Mouse (Mus musculus) hindbrain, embryonic 12.5 days (tissue): ENCODE data around the gene Pmvk. TPM values are rescaled to one million over a fixed set of nuclear protein-coding genes. Genes with fewer than 3 reads are reported as not detected.
"Not testable (repeated sequence)": the region's sequence is repeated elsewhere in the genome, so short reads cannot be mapped to it uniquely, and the experiment has no call there.

Experiments used
- ATAC-seq: fragments of 200-750 bp; cut with Nextera tagmentation; 2 replicates; pipeline ENCODE4 v1.8.0; 2017; ENCODE audit warnings: moderate TSS enrichment; ENCODE audit not compliant: low FRiP score
- H3K27ac ChIP-seq: fragments of 300-500 bp; sonication (generic); 2 replicates; pipeline ENCODE4 v1.5.1; 2016; ENCODE audit warnings: mild to moderate bottlenecking
- H3K27me3 ChIP-seq: fragments of 300-500 bp; sonication (generic); 2 replicates; pipeline ENCODE4 v1.6.1; 2016; ENCODE audit warnings: mild to moderate bottlenecking
- H3K36me3 ChIP-seq: fragments of 300-500 bp; sonication (generic); 2 replicates; pipeline ENCODE4 v1.6.1; 2016; ENCODE audit warnings: mild to moderate bottlenecking
- H3K4me1 ChIP-seq: fragments of 300-500 bp; sonication (generic); 2 replicates; pipeline ENCODE4 v1.6.1; 2016
- H3K4me2 ChIP-seq: fragments of 300-500 bp; sonication (generic); replicated peaks from 2 replicates; pipeline ENCODE4 v1.6.1; 2016; ENCODE audit warnings: mild to moderate bottlenecking
- H3K4me3 ChIP-seq: fragments of 300-500 bp; sonication (generic); 2 replicates; pipeline ENCODE4 v1.5.1; 2016; ENCODE audit warnings: mild to moderate bottlenecking
- H3K9ac ChIP-seq: fragments of 300-500 bp; sonication (generic); 2 replicates; pipeline ENCODE4 v1.6.1; 2016; ENCODE audit warnings: mild to moderate bottlenecking, moderate library complexity
- H3K9me3 ChIP-seq: fragments of 300-500 bp; sonication (generic); replicated peaks from 2 replicates; pipeline ENCODE4 v1.6.1; 2016; ENCODE audit warnings: mild to moderate bottlenecking
- WGBS: fragments of 180-500 bp; shearing (Covaris S2); methylation state at CpG from one replicate; pipeline ENCODE4 v1.1.7; 2016; 5-methylcytosine and 5-hydroxymethylcytosine counted together
- polyA plus RNA-seq: library from polyadenylated mRNA; unstranded; fragments of >200 nt; fragmentation: Nextera tagmentation; extraction: Ambion mirVana; gene quantifications from 2 replicates; pipeline ENCODE4 v1.2.1, GENCODE M21; 2016

Gene Pmvk
- polyA plus RNA-seq, 1 experiment from 2014 or later, result 74.5 TPM

GRCm38 (mm10) chr3:89419981-89420380, 34.4 kb upstream of the Pmvk start:
- peaks cover 19% of the 10 kb centered on the region for H3K36me3 ChIP-seq
- H3K4me2 ChIP-seq, result peak overlapping the region; percentile 85
- H3K27me3 ChIP-seq, result no peaks in the 10 kb centered on the region
- H3K9me3 ChIP-seq, result no peaks in the 10 kb centered on the region
- H3K9ac ChIP-seq, result peak overlapping the region; percentile 72
- ATAC-seq, result no peak
- H3K27ac ChIP-seq, result peak overlapping the region; percentile 91
- WGBS, result 33% methylated on average over 3 of the region's 3 CpGs
- H3K4me3 ChIP-seq, result peak overlapping the region; percentile 59
- H3K4me1 ChIP-seq, result peaks cover 46% of the 10 kb centered on the region

GRCm38 (mm10) chr3:89420421-89420820, 33.9 kb upstream of the Pmvk start:
- Histone ChIP-seq H3K36me3 (peaks cover 21% of the 10 kb centered on the region), H3K4me1 (peaks cover 46% of the 10 kb centered on the region), H3K9me3 (no peaks in the 10 kb centered on the region), H3K4me3 (no peak overlapping the region), H3K27me3 (no peaks in the 10 kb centered on the region), H3K27ac (peak overlapping the region; percentile 67; the same call in 1 of the 2 replicates), H3K9ac (no peak overlapping the region), H3K4me2 (peak overlapping the region; percentile 65)
- WGBS, result 72% methylated on average over 2 of the region's 2 CpGs
- no peak for ATAC-seq

DNA sequence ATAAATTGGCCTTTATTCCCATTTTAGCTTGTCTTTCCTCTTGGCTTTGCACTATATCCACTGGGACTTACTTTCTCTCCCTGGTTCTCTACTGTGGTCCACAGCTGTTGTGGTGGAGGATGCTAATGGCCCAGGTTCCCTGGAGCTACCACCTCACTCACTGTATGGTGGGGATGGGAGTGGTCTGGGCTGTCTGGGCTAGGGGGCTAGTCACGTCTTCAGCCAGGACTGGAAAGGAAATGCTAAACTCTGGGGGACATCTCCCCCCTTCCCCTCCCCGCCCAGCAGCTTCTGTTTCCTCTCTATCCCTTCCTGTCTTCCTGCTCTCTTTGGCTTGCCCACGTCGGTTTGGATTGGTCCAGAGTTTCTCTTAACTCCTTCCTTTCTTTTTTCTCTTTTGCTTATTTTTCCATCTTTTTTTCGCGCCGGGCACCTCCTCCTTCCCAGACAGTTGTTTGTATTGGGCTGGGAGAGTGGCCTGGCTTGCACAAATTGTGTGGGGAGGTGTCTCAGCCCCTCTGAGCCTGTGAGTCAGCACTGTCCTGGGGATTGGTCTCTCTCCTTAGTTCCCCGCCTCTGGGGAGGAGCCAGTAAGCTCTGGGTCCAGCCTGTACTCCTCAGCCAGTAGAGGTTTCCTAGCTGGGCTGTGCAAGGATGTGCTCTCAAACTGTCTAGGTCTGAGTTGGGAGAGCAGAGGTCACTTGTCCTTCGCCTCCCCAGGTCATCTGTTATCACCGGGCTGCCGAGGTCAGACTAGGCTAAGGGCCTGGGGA, 33.2 kb upstream of the Pmvk start:
- peaks cover 13% of the 10 kb centered on the region for H3K36me3 ChIP-seq
- peak; percentile 24; the same call in 1 of the 2 replicates for ATAC-seq
- 4% methylated on average over 11 of the region's 11 CpGs for WGBS
- H3K27me3 ChIP-seq, result no peaks in the 10 kb centered on the region
- peak overlapping the region; percentile 65 for H3K4me2 ChIP-seq
- H3K4me3 ChIP-seq, result peak overlapping the region; percentile 38
- peak overlapping the region; percentile 67 for H3K27ac ChIP-seq
- H3K9me3 ChIP-seq, result no peaks in the 10 kb centered on the region
- peak overlapping the region; percentile 64 for H3K9ac ChIP-seq
- H3K4me1 ChIP-seq, result peaks cover 46% of the 10 kb centered on the region

DNA sequence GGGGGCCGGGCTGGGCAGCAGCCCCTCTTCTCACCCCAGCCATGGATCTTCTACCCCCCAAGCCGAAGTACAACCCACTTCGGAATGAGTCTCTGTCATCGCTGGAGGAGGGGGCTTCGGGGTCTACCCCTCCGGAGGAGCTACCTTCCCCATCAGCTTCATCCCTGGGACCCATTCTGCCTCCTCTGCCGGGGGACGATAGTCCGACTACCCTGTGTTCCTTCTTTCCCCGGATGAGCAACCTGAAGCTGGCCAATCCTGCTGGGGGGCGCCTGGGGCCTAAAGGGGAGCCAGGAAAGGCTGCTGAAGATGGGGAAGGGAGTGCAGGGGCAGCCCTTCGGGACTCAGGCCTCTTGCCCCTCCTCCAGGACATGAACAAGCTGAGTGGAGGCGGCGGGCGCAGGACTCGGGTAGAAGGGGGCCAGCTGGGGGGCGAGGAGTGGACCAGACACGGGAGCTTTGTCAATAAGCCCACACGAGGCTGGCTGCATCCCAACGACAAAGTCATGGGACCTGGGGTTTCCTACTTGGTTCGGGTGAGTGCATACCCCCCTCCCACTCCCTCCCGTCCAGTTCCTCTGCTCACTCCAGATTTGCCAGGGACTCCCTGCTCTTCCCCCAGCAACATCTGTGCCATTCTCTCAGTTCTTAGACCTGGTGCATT, 32.4 kb upstream of the Pmvk start:
- Histone ChIP-seq H3K27ac (peak overlapping the region; percentile 67), H3K4me1 (peaks cover 39% of the 10 kb centered on the region)
- WGBS, result 5% methylated on average over 21 of the region's 22 CpGs

GRCm38 (mm10) chr3:89422556-89423205, 31.7 kb upstream of the Pmvk start:
- H3K4me2 ChIP-seq, result peak overlapping the region; percentile 65
- ATAC-seq, result no peak
- peak overlapping the region; percentile 64 for H3K9ac ChIP-seq
- H3K4me3 ChIP-seq, result peak overlapping the region; percentile 38
- no peaks in the 10 kb centered on the region for H3K9me3 ChIP-seq
- H3K36me3 ChIP-seq, result peaks cover 21% of the 10 kb centered on the region
- peaks cover 34% of the 10 kb centered on the region for H3K4me1 ChIP-seq
- 72% methylated on average over 6 of the region's 6 CpGs for WGBS
- H3K27ac ChIP-seq, result peak overlapping the region; percentile 67; the same call in 1 of the 2 replicates
- no peaks in the 10 kb centered on the region for H3K27me3 ChIP-seq

More for the DNA sequence above, 32.4 kb upstream of the Pmvk start:
- Histone ChIP-seq H3K4me3 (peak overlapping the region; percentile 38), H3K9me3 (no peaks in the 10 kb centered on the region), H3K4me2 (peak overlapping the region; percentile 65), H3K36me3 (peaks cover 14% of the 10 kb centered on the region), H3K9ac (peak overlapping the region; percentile 64), H3K27me3 (no peaks in the 10 kb centered on the region)
- no peak for ATAC-seq

- Histone ChIP-seq H3K36me3 (peaks cover 25% of the 10 kb centered on the region), H3K27me3 (no peaks in the 10 kb centered on the region), H3K4me3 (no peak overlapping the region), H3K4me1 (peaks cover 29% of the 10 kb centered on the region), H3K4me2 (0 out of 2 replicates have a peak overlapping the region, but pooled peaks have one; percentile 1), H3K27ac (no peak overlapping the region), H3K9ac (no peak overlapping the region), H3K9me3 (no peaks in the 10 kb centered on the region)
- WGBS, result 90% methylated on average over 5 of the region's 5 CpGs
- ATAC-seq, result no peak
Measured at GRCm38 (mm10) chr3:89424416-89425140, 29.8 kb upstream of the Pmvk start.

DNA sequence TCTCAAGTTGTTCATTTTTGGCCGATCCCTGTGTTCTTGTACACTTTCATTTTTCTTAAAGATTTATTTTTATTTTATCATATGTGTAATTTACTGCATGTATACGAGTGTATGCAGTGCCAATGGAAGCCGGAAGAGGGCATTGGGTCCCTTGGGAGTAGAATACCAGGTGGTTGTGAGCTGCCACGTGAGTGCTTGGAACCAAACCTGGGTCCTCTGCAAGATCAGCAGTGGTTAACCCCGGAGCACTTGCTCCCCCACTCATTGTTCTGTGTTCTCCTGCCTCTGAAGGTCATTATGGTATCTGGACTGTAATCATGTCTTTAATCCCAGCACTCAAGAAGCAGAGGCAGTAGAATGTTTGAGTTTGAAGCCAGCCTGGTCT, 29.2 kb upstream of the Pmvk start:
- Histone ChIP-seq H3K27ac (no peak overlapping the region), H3K36me3 (peaks cover 25% of the 10 kb centered on the region), H3K9ac (no peak overlapping the region), H3K27me3 (no peaks in the 10 kb centered on the region), H3K9me3 (no peaks in the 10 kb centered on the region), H3K4me2 (no peak overlapping the region), H3K4me3 (no peak overlapping the region), H3K4me1 (peaks cover 25% of the 10 kb centered on the region)
- no peak for ATAC-seq
- 88% methylated on average over 5 of the region's 5 CpGs for WGBS

GRCm38 (mm10) chr3:89425876-89426275, 28.5 kb upstream of the Pmvk start:
- H3K27me3 ChIP-seq, result no peaks in the 10 kb centered on the region
- H3K4me1 ChIP-seq, result peaks cover 24% of the 10 kb centered on the region
- no peak overlapping the region for H3K27ac ChIP-seq
- H3K9ac ChIP-seq, result no peak overlapping the region
- H3K9me3 ChIP-seq, result no peaks in the 10 kb centered on the region
- ATAC-seq, result no peak
- H3K36me3 ChIP-seq, result peaks cover 25% of the 10 kb centered on the region
- H3K4me2 ChIP-seq, result no peak overlapping the region
- H3K4me3 ChIP-seq, result no peak overlapping the region
- 94% methylated on average over 4 of the region's 4 CpGs for WGBS

- H3K36me3 ChIP-seq, result peaks cover 44% of the 10 kb centered on the region
- not testable (repeated sequence) for ATAC-seq, H3K27me3 ChIP-seq, H3K9me3 ChIP-seq, H3K4me2 ChIP-seq, H3K27ac ChIP-seq, H3K4me3 ChIP-seq, H3K9ac ChIP-seq
- 90% methylated on average over 7 of the region's 7 CpGs for WGBS
- peaks cover 13% of the 10 kb centered on the region for H3K4me1 ChIP-seq
Measured at GRCm38 (mm10) chr3:89429021-89429420, 25.3 kb upstream of the Pmvk start.

- Histone ChIP-seq H3K4me3 (peak within 1 kb of the TSS; percentile 99), H3K27ac (peak within 1 kb of the TSS; percentile 92), H3K36me3 (peaks cover 43% of the 10 kb centered on the region), H3K9ac (peak within 1 kb of the TSS; percentile 99), H3K27me3 (no peaks in the 10 kb centered on the region), H3K4me1 (peaks cover 18% of the 10 kb centered on the region), H3K4me2 (peak within 1 kb of the TSS; percentile 87), H3K9me3 (no peaks in the 10 kb centered on the region)
- 3% methylated on average over 61 of the region's 68 CpGs for WGBS
- ATAC-seq, result peak; percentile 98
Measured at GRCm38 (mm10) chr3:89430171-89431159, 23.9 kb upstream of the Pmvk start, which contains the start of gene Pygo2. TSS of gene Pygo2 (plus strand) at chr3:89430214.

- H3K9ac ChIP-seq, result no peak overlapping the region
- peaks cover 34% of the 10 kb centered on the region for H3K36me3 ChIP-seq
- no peak for ATAC-seq
- H3K27ac ChIP-seq, result no peak overlapping the region
- 90% methylated on average over 8 of the region's 8 CpGs for WGBS
- peaks cover 34% of the 10 kb centered on the region for H3K4me1 ChIP-seq
- H3K9me3 ChIP-seq, result no peaks in the 10 kb centered on the region
- no peaks in the 10 kb centered on the region for H3K27me3 ChIP-seq
- no peak overlapping the region for H3K4me3 ChIP-seq
- H3K4me2 ChIP-seq, result no peak overlapping the region
Measured at GRCm38 (mm10) chr3:89432606-89433005, 21.7 kb upstream of the Pmvk start.
